Mouse (Mus musculus) erythroid progenitor cell, adult 5-6 weeks (primary cell): Measurements from ENCODE around the gene Ptdss2. TPM values are rescaled to one million over a fixed set of nuclear protein-coding genes. Genes with fewer than 3 reads are reported as not detected.

Experiments
- ATAC-seq: replicated peaks from 2 replicates; pipeline ENCODE4 v1.8.0; 2016; ENCODE audit warnings: moderate number of reproducible peaks, mild to moderate bottlenecking, moderate TSS enrichment, inconsistent platforms; ENCODE audit not compliant: poor library complexity, low FRiP score, severe bottlenecking
- total RNA-seq, 2 experiments: library from RNA; stranded (forward) in 1 of 2; stranded (reverse) in 1 of 2; fragments of 150-400 nt in 1 of 2; fragments of 186-747, 209-891 nt in 1 of 2; gene quantifications; 2 replicates each; pipeline versions ENCODE4 v1.2.3 to v1.2.4; 2015 to 2017; ENCODE audit warnings: low replicate concordance in 2 of 2

Gene Ptdss2
- total RNA-seq, 2 experiments from 2014 or later: 278 to 327 TPM

DNA sequence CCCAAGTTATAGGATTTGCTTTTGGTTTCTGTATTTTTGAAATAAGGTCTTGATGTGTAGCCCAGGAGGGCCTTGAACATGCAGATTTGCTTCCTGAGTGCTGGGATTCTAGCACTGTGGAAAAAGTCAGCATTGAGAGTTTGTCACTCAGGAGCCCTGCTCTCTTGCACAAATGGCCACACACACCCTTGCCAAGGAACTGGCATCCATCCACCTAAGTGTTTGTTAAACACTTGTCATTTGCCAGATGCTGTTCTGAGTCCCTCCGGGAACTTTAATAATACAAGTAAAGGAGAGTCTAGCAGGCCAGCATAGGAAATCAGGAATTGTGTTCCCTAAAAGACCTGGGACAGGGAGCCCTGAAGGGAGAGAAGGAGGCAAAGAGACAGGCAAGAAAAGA is 47.1 kb downstream of the Ptdss2 start:
- ATAC-seq: no peak

GRCm38 (mm10) chr7:141169866-141170265 is 47.7 kb downstream of the Ptdss2 start:
- no peak for ATAC-seq

DNA sequence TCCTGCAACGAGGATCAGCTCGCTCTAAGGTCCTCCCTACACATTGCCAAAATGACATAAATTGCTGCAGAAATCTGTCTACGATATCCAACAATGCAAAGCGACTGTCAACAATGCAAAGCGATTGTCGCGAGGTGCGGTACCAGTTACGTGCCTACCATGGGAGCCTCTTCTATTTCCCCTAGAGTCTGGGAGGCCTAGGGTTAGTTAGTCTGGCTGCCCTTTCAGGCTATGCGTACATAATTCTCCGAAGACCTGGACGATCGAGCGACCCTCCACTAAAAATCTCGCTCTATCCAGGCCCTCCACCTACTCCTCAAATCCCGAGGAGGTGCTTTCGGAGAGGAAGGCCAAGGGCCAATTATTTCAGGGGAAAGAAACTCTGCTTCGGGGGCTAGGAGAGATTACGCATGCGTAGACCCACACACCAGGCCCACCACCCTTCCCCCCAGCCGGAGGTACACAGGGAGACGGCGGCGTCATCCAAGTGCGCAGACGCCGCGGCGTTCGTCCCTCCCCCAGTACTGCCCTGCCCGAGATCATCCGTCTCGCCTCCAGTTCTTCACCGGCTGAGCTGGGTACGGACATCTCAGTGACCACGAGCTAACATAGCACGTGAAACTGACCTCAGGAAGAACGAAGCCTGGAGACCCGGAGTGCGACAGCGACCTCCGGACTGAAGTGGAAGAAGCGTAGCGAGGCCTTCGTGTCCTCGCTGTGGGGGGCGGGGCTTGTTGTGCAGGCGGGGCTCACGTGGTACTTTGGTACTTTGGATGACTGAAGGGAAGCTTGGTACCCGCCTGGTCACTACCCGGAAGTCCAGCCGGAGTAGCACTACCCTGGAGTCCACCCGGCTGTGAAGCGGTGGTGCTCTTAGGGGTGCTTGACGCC is 50.2 kb downstream of the Ptdss2 start, which contains the start of gene Rnh1:
TSS of gene Rnh1 (minus strand) at position 742 of the 891 bp plus-strand sequence.
- ATAC-seq: peak; percentile 83

GRCm38 (mm10) chr7:141173323-141173850 is 51.2 kb downstream of the Ptdss2 start:
- ATAC-seq: no peak

DNA sequence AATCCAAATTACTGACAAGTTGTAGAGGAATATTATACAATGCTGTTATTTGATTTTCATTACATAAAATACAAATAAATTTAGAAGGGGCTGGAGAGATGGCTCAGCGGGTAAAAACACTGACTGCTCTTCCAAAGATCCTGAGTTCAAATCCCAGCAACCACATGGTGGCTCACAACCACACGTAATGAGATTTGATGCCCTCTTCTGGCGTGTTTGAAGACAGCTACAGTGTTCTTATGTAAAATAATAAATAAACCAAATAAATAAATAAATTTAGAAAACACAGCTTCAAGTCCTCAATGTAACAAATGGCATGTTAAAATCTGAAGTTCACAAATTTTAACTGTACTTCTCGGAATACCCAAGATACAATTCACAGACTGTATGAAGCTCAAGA is 52.9 kb downstream of the Ptdss2 start:
- no peak for ATAC-seq

DNA sequence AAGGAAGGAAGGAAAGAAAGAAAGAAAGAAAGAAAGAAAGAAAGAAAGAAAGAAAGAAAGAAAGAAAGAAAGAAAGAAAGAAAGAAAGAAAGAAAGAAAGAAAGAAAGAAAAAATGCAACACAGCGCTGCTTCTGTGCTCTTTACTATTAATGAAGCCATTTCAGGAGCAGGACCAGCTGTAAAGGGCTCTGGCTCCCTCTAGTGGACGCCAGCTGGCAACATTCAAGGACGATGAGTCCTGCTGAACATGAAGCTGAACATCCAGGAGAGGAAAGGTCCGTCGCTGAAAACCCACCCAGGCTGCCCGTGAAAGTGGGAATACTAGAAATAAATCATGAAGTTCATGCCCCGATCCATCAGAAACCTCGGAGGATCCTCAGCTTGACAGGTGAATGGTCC is 54.0 kb downstream of the Ptdss2 start:
- peak; percentile 77 for ATAC-seq

DNA sequence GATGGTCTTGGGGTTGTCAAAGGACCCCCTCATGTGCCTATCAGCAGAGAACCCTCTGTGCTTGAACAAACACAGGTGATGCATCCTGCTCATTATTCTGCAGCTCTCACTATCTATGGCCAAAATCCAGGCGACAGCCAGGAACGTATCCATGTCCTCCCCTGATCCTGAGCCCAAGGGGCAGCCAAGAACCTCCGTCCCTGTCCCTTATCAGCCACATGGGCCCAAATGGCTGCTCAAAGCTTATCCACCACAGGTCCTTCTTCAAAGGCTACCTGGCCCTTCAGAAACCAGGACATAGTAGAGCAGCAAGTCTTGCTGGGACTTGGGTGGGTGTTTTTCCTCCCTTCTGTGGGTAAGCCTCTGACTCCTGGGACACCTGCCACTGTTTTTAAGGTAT is 66.0 kb downstream of the Ptdss2 start:
- ATAC-seq: no peak

DNA sequence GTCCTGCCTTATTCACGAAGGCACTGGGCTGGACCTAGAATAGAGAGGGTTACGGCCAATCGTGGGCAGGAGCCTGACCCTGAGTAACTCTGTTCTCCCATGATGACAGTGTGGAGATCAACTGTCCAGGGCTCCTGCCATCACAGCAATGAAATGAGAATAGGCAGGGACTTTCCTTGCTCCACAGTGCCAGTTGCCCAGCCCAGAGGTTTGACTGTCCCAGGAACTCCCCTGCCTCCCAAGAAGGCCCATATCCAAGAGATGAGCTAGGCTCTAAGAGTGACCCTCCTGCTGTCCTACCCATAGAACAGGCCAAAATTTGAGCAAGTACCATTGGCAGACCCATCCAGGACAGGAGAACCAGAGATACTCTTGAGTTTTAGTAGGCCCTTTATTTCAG is 66.6 kb downstream of the Ptdss2 start:
- ATAC-seq: no peak

GRCm38 (mm10) chr7:141190220-141190619 is 68.0 kb downstream of the Ptdss2 start:
- no peak for ATAC-seq

DNA sequence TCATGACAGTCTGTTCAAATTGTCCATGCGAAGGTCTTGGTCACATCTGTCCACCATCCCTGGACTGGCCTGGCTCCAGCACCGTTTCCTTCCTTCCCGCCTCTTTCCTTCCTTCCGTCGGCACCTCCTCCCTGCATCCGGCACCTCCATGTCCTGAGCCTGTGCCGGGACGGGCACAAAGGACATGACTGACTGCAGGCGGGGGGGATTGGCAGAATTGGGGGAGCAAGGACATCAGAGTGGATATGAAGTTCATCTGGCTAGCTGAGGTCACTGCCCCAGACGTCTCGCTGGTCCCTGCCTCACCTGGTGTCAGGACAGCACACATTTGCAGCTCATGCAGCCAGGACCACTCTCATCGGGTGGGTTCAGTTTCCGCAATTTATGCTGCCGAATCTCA is 68.9 kb downstream of the Ptdss2 start:
- no peak for ATAC-seq

DNA sequence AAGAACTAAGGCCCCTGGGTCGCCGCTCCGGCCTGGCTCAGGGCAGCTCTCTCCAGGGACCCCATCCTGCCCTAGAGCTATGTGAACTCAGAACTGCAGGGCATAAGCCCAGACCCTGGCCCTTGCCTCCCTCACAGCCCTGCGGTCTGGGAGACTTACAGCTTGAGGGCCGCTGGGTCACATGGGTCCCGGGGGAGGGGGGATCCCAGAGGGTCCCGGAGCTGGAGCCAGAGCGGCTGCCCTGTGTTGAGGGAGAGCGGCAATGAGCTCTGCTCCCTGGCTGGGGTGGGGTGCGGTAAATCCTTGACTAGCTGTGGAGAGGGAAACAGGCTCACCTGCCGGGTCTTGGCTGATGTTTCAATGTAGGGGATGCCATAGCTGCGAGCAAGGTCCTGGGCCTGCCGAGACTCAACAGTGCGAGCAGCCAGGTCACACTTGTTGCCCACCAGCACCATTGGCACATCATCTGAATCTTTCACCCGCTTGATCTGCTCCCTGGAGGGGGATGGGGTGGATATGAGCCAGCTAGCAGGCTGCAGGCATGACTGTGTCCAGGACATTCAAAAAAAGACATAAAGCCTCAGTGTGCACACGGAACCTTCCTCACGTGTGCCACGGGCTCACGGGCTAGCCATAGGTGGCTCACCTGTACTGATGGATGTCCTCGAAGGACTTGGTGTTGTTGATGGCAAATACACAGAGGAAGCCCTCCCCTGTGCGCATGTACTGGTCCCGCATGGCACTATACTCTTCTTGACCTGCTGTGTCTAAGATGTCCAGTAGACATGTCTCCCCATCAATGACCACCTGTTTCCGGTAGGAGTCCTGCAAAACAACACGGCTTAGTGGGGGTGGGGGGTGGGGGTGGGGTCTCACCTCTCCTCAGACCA is 69.9 kb downstream of the Ptdss2 start:
- no peak for ATAC-seq

DNA sequence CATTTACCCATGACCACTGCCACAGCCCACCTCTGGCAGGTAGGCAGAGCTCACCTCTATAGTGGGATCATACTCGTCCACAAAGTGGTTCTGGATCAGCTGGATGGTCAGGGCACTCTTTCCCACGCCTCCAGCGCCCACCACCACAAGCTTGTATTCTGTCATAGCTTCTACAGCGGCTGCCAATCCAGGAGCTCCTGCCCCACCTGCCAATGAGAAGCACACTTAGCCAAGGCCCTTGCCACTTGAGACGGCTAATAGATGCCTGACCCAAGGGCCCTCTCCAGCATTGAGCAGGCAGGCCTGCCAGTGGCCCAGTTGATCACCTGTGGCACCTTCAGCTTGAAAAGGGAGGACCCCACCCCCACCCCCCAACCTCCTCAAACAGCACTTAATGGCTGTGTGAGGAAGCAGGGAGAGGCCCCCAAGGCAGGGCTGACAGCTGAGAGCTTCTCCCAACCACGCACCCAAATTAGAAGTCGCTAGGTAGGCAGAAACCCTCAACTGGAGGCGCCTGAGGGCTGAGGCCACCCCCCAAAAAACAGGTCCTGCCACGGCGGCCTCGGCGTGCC is 70.7 kb downstream of the Ptdss2 start:
- ATAC-seq: no peak

DNA sequence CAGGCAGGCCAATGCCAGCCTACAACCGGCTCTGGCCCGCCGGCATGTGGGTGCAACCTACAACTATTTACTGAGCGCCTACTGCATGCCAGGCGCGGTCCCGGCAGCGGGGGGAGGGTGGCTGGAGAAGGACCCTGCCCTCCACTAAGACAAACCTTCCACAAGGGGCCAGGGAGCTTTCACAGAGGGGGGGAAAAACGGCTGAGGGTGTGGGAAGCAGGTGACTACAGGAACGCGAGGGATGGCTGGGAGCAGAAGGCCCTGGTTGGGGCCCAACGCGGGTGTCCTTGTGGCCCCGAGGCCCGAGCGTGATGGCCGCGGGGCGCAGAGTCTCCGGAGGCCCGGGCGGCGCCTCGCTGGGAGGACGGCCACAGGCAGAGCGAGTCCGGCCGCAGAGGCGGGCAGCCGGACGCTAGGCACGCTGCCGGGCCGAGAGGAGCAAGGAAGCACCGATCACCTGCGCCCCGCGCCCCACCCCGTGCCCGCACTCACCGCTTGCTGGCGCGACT is 71.2 kb downstream of the Ptdss2 start:
- peak; percentile 21 for ATAC-seq

DNA sequence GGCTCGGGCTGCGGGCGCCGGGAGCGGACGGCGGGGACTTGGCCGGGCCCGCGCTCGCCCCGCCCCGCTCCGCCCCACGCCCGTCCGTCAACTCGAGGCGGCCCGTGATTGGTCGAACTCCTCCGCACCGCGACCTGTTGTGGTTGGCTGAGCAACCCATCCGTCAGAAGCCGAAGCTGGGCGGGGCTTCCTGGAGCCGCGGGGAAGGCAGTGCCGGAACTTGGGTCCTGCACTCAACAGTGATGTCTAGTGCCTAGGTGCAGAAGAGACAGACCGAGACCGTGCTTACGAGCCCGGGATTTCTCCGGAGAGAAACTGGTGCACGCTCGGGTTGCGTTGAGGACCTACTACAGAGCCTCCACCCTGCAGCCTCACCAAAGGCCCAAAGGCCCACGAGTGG is 71.8 kb downstream of the Ptdss2 start, which contains the start of the genes Hras and Lrrc56:
TSS of gene Hras (minus strand) at position 58 of the 400 bp plus-strand sequence.
TSS of gene Lrrc56 (plus strand) at position 210 of the 400 bp plus-strand sequence.
- ATAC-seq: peak; percentile 85

DNA sequence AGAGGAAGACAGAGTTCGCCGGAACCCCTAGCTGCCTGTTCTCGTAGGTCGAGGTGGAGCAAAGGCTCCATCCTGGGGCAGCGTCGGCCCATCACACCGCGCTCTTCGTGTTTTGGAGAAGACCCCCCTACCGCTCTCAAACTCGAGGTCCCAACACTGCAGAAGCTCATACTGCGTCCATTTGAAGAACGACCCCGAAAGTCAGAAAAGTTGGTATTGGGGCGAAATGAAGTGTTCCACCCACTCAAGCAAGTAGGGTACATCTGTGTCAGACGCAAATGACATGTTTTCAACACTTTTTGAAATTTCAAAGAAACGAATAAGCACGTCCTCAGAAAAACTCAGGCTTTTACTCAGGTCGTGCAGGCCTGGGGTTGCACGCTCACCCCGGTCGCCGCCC is 72.2 kb downstream of the Ptdss2 start:
- ATAC-seq: no peak

GRCm38 (mm10) chr7:141194830-141195229 is 72.6 kb downstream of the Ptdss2 start:
- ATAC-seq: peak; percentile 62

- no peak for ATAC-seq
These were observed 73.6 kb downstream of the Ptdss2 start for GRCm38 (mm10) chr7:141195754-141196153.

DNA sequence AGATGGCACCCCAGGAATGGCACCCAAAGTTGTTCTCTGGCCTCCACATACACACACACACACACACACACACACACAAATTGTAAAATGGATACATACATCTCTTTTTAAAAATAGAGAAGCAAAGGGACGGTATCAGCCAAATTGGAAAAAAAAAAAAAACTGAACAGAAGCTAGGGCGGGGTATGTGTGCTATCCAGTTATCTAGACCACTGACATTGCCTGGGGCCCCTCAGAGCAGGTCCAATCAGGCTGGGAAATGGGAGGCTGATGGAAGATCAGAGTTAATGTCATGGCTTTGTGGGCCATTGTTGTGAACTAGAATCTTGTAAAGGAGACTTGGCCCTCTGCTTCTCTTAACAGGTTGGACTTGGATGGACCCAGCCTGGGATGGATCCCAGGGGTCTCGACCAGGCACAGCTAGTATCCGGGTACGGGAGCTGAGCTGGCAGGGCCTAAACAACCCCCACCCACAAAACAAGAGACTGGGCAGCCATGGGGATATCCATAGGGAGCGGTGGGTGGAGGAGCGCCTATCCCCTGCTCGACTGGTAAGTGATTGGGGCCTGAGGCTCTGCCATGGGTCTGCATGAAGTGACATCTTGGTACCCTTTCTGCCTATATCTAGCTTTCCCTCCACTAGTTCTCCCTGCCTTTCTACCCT is 74.6 kb downstream of the Ptdss2 start:
- ATAC-seq: no peak

- ATAC-seq: no peak
These were observed 75.9 kb downstream of the Ptdss2 start for GRCm38 (mm10) chr7:141198121-141198520.
